Mouse (Mus musculus): ENCODE measurements around the gene Osbpl8.

DNA sequence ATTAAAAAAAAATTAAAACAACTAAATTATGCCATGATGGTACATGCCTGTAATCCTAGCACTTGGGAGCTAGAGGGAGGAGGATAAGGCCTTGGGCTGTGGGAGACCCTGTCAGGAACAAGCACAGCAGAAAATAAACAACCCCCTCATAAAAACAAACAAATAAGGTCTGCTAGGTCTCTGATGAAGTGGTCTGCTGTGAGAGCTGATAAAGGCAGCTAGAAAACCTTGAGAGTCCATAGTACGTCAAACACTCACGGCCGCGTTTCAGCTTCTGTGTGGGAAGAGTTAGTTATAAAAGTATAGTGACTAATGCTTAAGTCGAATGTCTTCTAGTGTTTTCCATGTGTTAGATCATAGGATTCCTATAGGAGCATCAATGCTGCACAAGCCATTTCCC, 72.9 kb downstream of the Osbpl8 start:
- no peak for TF ChIP-seq CTCF (IDR thresholded peaks at IDR 0.05; ENCODE audit: low read depth, low read length)
- no peak for TF ChIP-seq POLR2A (IDR thresholded peaks at IDR 0.05; ENCODE audit: extremely low read depth, insufficient read depth, low read length)

Measured in liver, adult 2 months (tissue).